Mouse (Mus musculus) neural tube, embryonic 15.5 days (tissue): Measurements from ENCODE around the gene Romo1. TPM values are rescaled to one million over a fixed set of nuclear protein-coding genes. Genes with fewer than 3 reads are reported as not detected.
"Not testable (repeated sequence)": the region's sequence is repeated elsewhere in the genome, so short reads cannot be mapped to it uniquely, and the experiment has no call there.

Experiments used
- ATAC-seq: fragments of 200-750 bp; cut with Nextera tagmentation; 2 replicates; pipeline ENCODE4 v1.8.0; 2017; ENCODE audit warnings: mild to moderate bottlenecking, moderate TSS enrichment, moderate library complexity; ENCODE audit not compliant: low FRiP score
- H3K27ac ChIP-seq: fragments of 300-500 bp; sonication (generic); replicated peaks from 2 replicates; pipeline ENCODE4 v1.5.1; 2015; ENCODE audit warnings: mild to moderate bottlenecking, inconsistent platforms
- H3K27me3 ChIP-seq: fragments of 300-500 bp; sonication (generic); replicated peaks from 2 replicates; pipeline ENCODE4 v1.6.1; 2015; ENCODE audit warnings: inconsistent platforms
- H3K36me3 ChIP-seq: fragments of 300-500 bp; sonication (generic); 2 replicates; pipeline ENCODE4 v1.6.1; 2015; ENCODE audit warnings: inconsistent platforms
- H3K4me1 ChIP-seq: fragments of 300-500 bp; sonication (generic); 2 replicates; pipeline ENCODE4 v1.6.1; 2015; ENCODE audit warnings: inconsistent platforms
- H3K4me2 ChIP-seq: fragments of 300-500 bp; sonication (generic); 2 replicates; pipeline ENCODE4 v1.6.1; 2015; ENCODE audit warnings: inconsistent platforms, mild to moderate bottlenecking, moderate library complexity
- H3K4me3 ChIP-seq: fragments of 300-500 bp; sonication (generic); replicated peaks from 2 replicates; pipeline ENCODE4 v1.5.1; 2015; ENCODE audit warnings: mild to moderate bottlenecking, inconsistent platforms
- H3K9ac ChIP-seq: fragments of 300-500 bp; sonication (generic); replicated peaks from 2 replicates; pipeline ENCODE4 v1.6.1; 2015; ENCODE audit warnings: mild to moderate bottlenecking, inconsistent platforms
- H3K9me3 ChIP-seq: fragments of 300-500 bp; sonication (generic); replicated peaks from 2 replicates; pipeline ENCODE4 v1.6.1; 2016; ENCODE audit warnings: inconsistent platforms
- WGBS: fragments of 180-500 bp; shearing (Covaris S2); methylation state at CpG from one replicate; pipeline ENCODE4 v1.1.7; 2015; ENCODE audit warnings: mixed read lengths; 5-methylcytosine and 5-hydroxymethylcytosine counted together
- polyA plus RNA-seq: library from polyadenylated mRNA; unstranded; fragments of >200 nt; fragmentation: Nextera tagmentation; extraction: Ambion mirVana; gene quantifications from 2 replicates; pipeline ENCODE4 v1.2.1, GENCODE M21; 2015

The Romo1 gene
- 444 and 463 TPM in 2 replicates for polyA plus RNA-seq

DNA sequence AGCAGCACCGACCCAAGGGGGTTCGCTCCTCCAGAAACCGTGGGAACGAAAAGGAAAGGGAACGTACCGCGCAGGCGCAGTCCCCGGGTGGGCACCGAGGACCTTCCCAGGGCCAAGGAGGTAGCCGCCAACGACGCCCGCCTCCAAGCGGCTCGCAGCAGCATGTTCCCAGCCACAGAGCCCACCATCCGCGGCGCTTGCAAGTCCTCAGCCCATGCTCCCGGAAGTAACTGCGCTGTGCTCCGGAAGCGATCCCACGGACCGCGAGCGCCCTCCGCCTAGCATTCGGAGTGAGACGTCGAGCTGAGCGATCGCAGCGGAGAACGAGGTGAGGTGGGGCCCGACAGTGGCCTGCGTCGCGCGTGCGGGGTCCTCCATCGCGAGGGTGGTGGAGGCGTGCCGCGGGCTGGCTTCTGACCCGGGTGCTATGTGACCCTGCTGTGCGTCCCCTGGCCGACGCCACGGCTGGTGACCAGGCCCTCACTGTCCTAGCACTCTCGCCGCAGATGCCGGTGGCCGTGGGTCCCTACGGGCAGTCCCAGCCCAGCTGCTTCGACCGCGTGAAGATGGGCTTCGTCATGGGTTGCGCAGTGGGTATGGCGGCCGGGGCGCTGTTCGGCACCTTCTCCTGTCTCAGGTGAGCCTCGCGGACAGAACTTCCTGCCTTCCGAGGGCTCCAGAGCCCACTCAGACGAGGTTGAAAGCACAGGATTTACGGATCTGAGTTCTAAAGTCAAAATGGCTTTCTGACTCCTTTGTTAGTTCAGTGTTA lies at the start of gene Romo1, which contains the start of gene Nfs1:
Gene Romo1 (plus strand): TSS at position 87 of the 772 bp plus-strand sequence.
Gene Nfs1 (minus strand): TSS at position 234 of the 772 bp plus-strand sequence.
- whole genome bisulfite sequencing, result under 1% methylated on average over 70 of the region's 70 CpGs
- Histone ChIP-seq H3K9ac (peak within 1 kb of the TSS; percentile 90), H3K27me3 (no peaks in the 10 kb centered on the region), H3K4me2 (peak within 1 kb of the TSS; percentile 77), H3K27ac (peak within 1 kb of the TSS; percentile 95), H3K4me3 (peak within 1 kb of the TSS; percentile 86), H3K36me3 (peaks cover 31% of the 10 kb centered on the region), H3K9me3 (no peaks in the 10 kb centered on the region), H3K4me1 (peaks cover 19% of the 10 kb centered on the region)
- peak; percentile 99 for ATAC-seq

DNA sequence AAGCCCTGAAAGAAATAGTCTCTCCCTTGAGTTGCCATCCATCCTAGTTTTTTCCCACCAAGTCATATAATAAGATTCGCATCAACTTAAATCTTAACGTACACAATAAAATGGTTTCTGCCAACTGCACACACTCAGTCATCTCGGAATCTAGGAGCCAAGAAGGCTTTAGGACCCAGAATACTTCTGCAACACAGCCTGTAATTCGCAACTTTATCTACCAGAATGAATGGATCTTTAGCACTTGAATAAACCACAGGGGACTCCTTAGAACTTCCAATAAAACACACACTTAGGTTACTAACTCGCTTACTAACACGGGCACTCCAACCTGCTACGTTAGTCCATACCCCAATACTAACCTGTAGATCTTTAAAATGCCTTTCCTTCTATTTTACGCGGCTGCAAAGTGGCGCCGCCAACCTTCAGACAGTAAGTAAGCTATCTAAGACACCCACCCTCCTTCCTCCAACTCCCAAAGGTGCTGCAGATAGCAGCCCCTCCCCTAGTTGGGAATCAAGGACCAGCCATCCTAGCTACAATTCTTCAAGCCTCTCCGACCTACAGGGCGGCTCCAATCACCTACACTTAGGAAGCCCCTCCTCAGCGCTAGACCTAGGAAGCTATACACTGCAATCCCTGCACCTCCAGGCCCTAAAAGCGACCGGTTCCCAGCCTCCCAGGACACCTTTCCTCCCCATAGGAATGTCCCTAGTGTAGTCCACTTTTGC lies 33.0 kb upstream of the Romo1 start:
- H3K27ac ChIP-seq, result peak overlapping the region; percentile 97
- no peaks in the 10 kb centered on the region for H3K27me3 ChIP-seq
- peaks cover 28% of the 10 kb centered on the region for H3K4me1 ChIP-seq
- peak; percentile 76 for ATAC-seq
- WGBS, result 1% methylated on average over 16 of the region's 16 CpGs
- H3K36me3 ChIP-seq, result no peaks in the 10 kb centered on the region
- no peaks in the 10 kb centered on the region for H3K9me3 ChIP-seq
- H3K9ac ChIP-seq, result peak overlapping the region; percentile 89
- peak overlapping the region; percentile 70 for H3K4me2 ChIP-seq
- peak overlapping the region; percentile 61 for H3K4me3 ChIP-seq

DNA sequence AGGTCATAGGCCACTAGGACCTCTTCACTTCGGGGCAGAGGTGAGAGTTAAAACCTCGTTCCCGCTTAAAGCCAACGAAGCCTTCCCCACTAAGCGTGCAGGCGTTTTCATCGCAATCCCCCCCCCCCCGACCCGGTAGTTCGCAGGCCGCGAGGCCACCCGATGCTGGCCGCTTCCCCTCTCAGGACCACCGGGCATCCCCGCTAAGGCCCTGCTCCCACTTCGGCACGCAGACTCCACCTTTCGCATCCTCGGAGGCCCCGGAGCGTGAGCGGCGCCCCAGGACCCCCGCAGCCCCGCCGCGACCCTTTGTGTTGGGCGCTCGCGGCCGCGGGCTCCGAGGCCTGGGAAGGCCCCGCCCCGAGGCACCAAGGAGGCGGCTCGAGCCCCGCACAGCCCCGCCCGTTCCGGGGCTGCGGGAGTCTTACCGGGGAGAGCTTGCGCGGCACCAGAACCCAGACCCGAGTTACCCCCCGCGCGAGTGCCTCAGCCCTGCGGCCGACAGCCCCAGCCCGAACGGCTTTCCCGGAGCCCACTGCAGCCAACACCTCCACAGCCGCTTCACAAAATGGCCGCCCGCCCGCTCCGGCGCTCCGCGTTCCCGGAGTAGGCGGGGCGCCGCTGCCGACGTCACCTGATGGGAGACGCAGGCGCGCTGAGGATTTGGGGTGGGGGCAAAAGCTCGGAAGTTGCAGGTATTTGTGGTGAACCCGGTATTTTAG lies 32.3 kb upstream of the Romo1 start, which contains the start of the genes Cpne1 and Rbm12:
Gene Cpne1 (minus strand): TSS at position 608 of the 722 bp plus-strand sequence.
Gene Rbm12 (minus strand): TSS at position 621 of the 722 bp plus-strand sequence.
- Histone ChIP-seq H3K27me3 (no peaks in the 10 kb centered on the region), H3K27ac (peak within 1 kb of the TSS; percentile 97), H3K4me2 (peak within 1 kb of the TSS; percentile 70), H3K9me3 (no peaks in the 10 kb centered on the region), H3K4me1 (peaks cover 27% of the 10 kb centered on the region), H3K4me3 (peak within 1 kb of the TSS; percentile 61), H3K36me3 (no peaks in the 10 kb centered on the region), H3K9ac (peak within 1 kb of the TSS; percentile 89)
- peak; percentile 92 for ATAC-seq
- WGBS, result under 1% methylated on average over 74 of the region's 74 CpGs

DNA sequence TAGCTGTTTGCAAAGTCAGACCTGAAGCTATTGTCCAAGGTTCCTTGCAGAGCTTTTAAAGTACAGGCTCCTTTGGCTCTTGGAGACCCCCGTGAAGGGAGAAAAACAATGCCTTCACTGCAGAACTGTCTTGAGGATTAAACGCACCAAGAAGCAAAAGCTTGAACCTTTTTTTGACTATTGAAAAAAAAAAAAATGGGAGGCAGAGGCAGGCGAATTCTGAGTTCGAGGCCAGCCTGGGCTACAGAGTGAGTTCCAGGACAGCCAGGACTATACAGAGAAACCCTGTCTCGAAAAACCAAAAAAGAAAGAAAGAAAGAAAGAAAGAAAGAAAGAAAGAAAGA lies 31.8 kb upstream of the Romo1 start:
- H3K4me1 ChIP-seq, result peaks cover 23% of the 10 kb centered on the region
- peak overlapping the region; percentile 97 for H3K27ac ChIP-seq
- H3K36me3 ChIP-seq, H3K27me3 ChIP-seq, ATAC-seq, H3K9me3 ChIP-seq: not testable (repeated sequence)
- H3K4me3 ChIP-seq, result peak overlapping the region; percentile 61
- H3K4me2 ChIP-seq, result peak overlapping the region; percentile 70
- 26% methylated on average over 5 of the region's 5 CpGs for WGBS
- H3K9ac ChIP-seq, result 0 out of 2 replicates have a peak overlapping the region, but pooled peaks have one; percentile 89

DNA sequence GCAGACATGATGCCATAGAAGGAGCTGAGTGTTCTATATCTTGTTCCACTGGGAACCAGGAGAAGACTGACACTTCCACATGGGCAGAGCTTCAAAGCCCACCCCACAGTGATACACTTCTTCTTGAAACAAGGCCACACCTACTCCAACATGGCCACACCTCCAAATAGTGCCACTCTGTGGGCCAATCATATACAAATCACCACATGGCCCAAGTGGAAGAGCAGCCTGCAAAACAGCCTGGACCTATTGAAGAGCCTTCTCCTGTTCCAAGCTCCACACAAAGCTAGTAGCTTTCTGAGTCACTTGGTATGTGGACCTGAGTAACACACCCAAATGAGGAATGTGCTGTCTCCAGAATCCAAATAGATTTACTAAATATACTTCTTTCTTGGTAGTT lies 24.3 kb upstream of the Romo1 start:
- Histone ChIP-seq H3K27me3 (no peaks in the 10 kb centered on the region), H3K9me3 (no peaks in the 10 kb centered on the region), H3K27ac (no peak overlapping the region), H3K36me3 (no peaks in the 10 kb centered on the region), H3K4me1 (no peaks in the 10 kb centered on the region), H3K4me2 (no peak overlapping the region), H3K4me3 (no peak overlapping the region), H3K9ac (no peak overlapping the region)
- ATAC-seq, result no peak

DNA sequence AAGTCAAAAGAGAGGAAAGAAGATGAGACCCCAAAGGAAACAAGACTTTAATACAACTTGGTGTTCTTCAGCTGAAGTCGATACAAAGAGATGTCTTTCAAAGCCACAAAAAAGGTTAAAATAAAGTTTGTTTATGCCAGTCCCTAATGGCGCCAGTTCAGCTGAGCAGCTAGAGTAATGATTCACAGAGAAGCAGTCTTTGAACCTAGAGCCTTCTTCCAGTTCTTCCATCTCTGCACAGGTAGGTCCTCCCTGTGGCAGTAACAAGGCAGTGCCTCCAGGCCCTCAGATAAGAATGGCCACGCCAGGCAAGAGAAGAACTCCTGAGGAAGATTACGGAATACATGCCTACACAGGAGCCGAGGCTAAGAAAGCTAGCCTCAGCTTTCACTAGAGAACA lies 20.1 kb upstream of the Romo1 start:
- no peaks in the 10 kb centered on the region for H3K9me3 ChIP-seq
- no peak for ATAC-seq
- H3K4me1 ChIP-seq, result no peaks in the 10 kb centered on the region
- peaks cover 13% of the 10 kb centered on the region for H3K36me3 ChIP-seq
- no peak overlapping the region for H3K4me2 ChIP-seq
- no peaks in the 10 kb centered on the region for H3K27me3 ChIP-seq
- H3K4me3 ChIP-seq, result no peak overlapping the region
- 94% methylated on average over 5 of the region's 5 CpGs for WGBS
- H3K9ac ChIP-seq, result no peak overlapping the region
- no peak overlapping the region for H3K27ac ChIP-seq

DNA sequence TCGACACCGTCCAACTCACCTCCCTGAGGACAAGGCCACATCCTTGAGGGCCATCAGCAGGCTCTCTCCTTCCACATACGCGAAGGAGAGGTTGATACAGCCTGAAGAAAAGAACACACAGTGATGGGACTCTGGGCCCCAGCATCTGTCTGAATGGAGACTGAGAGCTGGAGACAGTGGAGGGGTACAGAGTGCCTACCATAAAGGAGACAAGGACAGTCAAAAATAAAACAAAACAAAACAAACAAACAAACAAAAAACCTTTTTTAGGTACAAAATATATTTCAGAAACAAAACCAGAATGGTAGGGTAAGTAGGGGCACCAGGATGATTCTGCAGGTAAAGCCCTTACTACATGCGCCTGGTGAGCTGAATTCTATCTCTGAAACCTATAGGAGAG lies 16.8 kb upstream of the Romo1 start, which contains the start of gene Gm28036:
Gene Gm28036 (minus strand): TSS at position 101 of the 400 bp plus-strand sequence.
- ATAC-seq, result no peak
- 93% methylated on average over 5 of the region's 5 CpGs for WGBS
- H3K36me3 ChIP-seq, result peaks cover 23% of the 10 kb centered on the region

DNA sequence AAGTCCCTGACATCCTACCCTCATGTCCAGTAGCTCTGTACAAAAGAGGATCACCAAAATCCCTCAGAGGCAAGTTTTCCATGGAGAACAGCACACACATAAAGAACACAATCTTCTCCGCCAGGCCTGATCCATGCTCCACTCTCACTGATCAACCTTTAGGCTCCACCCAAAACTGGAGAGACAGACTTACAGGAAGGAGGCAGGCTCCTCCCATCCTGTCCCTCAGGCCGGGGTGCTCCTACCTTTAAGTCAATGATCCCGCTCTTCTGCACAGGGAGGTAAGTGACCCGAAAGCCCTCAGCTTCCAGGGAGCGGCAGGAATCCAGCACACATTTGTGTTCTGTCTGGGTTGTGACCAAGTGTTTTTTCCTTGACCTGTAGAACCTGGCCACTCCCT lies 9.7 kb upstream of the Romo1 start:
- Histone ChIP-seq H3K4me1 (no peaks in the 10 kb centered on the region), H3K4me3 (no peak overlapping the region), H3K9ac (no peak overlapping the region), H3K27ac (no peak overlapping the region), H3K36me3 (peaks cover 24% of the 10 kb centered on the region; the same call in 1 of the 2 replicates), H3K9me3 (no peaks in the 10 kb centered on the region), H3K4me2 (no peak overlapping the region), H3K27me3 (no peaks in the 10 kb centered on the region)
- 92% methylated on average over 5 of the region's 5 CpGs for WGBS
- ATAC-seq, result no peak

More for the DNA sequence above, 16.8 kb upstream of the Romo1 start, which contains the start of gene Gm28036:
- no peaks in the 10 kb centered on the region for H3K9me3 ChIP-seq
- no peak within 1 kb of the TSS for H3K4me2 ChIP-seq
- H3K4me1 ChIP-seq, result no peaks in the 10 kb centered on the region
- H3K9ac ChIP-seq, result no peak within 1 kb of the TSS
- no peak within 1 kb of the TSS for H3K4me3 ChIP-seq
- no peaks in the 10 kb centered on the region for H3K27me3 ChIP-seq
- no peak within 1 kb of the TSS for H3K27ac ChIP-seq

DNA sequence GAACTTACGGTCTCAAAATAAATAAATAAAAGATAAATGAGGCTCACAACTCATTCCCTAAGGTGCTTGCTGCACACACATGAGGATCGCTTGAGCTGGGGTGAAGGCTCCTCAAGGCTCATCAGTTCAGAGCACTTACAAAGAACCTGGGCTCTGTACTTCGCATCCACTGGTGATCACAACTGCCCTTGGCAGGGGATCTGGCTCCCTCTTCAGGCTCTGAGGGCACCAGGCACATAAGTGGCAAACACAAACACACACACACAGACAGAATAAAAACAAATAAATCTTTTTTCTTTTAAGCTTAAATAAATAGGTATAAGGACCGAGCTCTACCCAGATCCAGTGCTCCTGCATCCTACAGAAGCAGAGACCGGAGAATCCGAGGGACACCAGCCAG lies 8.1 kb upstream of the Romo1 start:
- Histone ChIP-seq H3K4me2 (no peak overlapping the region), H3K9me3 (no peaks in the 10 kb centered on the region), H3K27me3 (no peaks in the 10 kb centered on the region), H3K9ac (no peak overlapping the region), H3K4me1 (no peaks in the 10 kb centered on the region), H3K27ac (no peak overlapping the region), H3K4me3 (no peak overlapping the region), H3K36me3 (peaks cover 26% of the 10 kb centered on the region; the same call in 1 of the 2 replicates)
- WGBS, result 90% methylated on average over 6 of the region's 6 CpGs
- ATAC-seq, result no peak

DNA sequence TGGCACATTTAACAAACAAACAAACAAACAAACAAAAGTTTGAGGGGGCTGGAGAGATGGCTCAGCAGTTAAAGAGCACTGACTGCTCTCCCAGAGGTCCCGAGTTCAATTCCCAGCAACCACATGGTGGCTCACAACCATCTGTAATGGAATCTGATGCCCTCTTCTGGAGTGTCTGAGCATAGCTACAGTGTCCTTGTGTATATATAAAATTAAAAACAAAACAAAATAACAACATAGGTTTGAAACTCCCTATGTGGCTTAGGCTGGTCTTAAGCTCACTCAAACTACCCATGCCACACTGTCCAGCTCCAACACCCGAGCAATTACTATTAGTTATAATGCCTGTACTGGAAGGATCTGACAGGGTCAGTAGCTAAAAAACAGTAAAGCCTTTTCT lies 1.0 kb upstream of the Romo1 start:
- H3K4me3 ChIP-seq, result peak overlapping the region; percentile 86

DNA sequence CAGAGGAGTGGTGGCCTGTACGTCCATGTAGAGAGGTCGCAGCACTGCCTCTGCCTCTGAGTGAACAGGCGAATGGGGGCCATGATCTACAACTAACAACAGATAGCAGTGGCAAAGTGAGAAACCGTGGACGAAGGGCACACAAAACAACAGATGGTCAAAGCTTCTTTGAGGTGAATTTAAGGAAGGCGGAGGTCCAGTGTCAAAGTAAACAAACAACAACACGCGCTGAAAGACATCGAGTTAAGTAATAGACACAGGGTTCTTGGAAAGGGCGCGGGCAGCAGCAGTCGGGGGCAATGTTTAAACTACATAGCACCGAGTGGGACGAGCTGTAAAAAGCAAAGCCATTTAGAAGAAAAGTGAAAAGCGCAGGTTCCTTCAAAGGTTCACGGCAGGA lies 472 bp upstream of the Romo1 start:
- peak overlapping the region; percentile 90 for H3K9ac ChIP-seq
- ATAC-seq, result no peak
- peak overlapping the region; percentile 86 for H3K4me3 ChIP-seq
- H3K36me3 ChIP-seq, result peaks cover 28% of the 10 kb centered on the region
- WGBS, result 1% methylated on average over 16 of the region's 16 CpGs
- H3K4me1 ChIP-seq, result peaks cover 19% of the 10 kb centered on the region
- peak overlapping the region; percentile 77 for H3K4me2 ChIP-seq
- H3K27ac ChIP-seq, result peak overlapping the region; percentile 95
- H3K27me3 ChIP-seq, result no peaks in the 10 kb centered on the region
- H3K9me3 ChIP-seq, result no peaks in the 10 kb centered on the region

More for the DNA sequence above, 1.0 kb upstream of the Romo1 start:
- peak overlapping the region; percentile 95; the same call in 1 of the 2 replicates for H3K27ac ChIP-seq
- WGBS, result 84% methylated on average over 2 of the region's 2 CpGs
- no peak for ATAC-seq
- H3K9ac ChIP-seq, result no peak overlapping the region; the same call in 1 of the 2 replicates
- H3K9me3 ChIP-seq, result no peaks in the 10 kb centered on the region
- H3K36me3 ChIP-seq, result peaks cover 23% of the 10 kb centered on the region
- H3K4me2 ChIP-seq, result peak overlapping the region; percentile 77
- H3K27me3 ChIP-seq, result no peaks in the 10 kb centered on the region
- H3K4me1 ChIP-seq, result peaks cover 19% of the 10 kb centered on the region
